Mouse (Mus musculus): ENCODE data around the gene Xxylt1. TPM values are rescaled to one million over a fixed set of nuclear protein-coding genes. Genes with fewer than 3 reads are reported as not detected.
A peak's percentile ranks its signal among the peaks of the same experiment; 100 is the strongest.

Gene Xxylt1
- polyA plus RNA-seq, 1 experiment from 2014 or later = 8.0 TPM

DNA sequence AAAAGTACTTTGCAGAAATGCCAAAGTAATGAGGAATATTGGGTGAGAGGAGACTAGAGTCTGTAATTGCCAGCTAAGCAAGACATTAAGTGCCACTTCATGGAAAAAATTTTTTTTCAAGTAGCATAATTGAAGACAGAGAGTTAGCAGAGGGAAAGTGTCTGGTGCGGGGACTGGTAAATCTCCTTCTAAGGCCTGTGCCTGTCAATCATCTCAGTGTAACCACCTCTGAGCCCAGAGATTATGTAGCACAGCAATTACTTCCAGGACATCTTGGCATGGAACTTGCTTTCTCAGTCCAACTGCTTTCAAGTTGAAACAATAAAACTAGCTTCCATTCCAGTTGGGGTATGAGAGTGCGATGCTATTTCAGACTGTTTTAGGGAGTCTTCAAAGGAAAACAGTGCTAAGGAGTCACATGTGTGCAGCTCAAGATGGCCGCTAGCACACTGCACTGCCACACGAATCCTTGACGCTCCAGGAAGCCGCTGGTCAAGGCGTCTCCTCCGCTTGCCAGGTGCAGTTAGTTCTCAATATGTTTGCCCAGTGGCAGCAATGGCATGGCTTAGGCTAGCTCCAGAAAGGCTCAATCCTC is 45.5 kb downstream of the Xxylt1 start:
- Histone ChIP-seq H3K27me3 (replicated peaks; ENCODE audit: insufficient read depth, low read length) (no peaks in the 10 kb centered on the region), H3K36me3 (ENCODE audit: insufficient read depth, low read length) (no peaks in the 10 kb centered on the region), H3K4me2 (replicated peaks; ENCODE audit: low read depth, low read length) (no peak overlapping the region), H3K4me1 (ENCODE audit: insufficient read depth, low read depth, low read length) (peaks cover 10% of the 10 kb centered on the region), H3K9ac (replicated peaks; ENCODE audit: low read depth) (no peak overlapping the region), H3K27ac (ENCODE audit: low read length) (no peak overlapping the region), H3K9me3 (ENCODE audit: low read length) (no peaks in the 10 kb centered on the region), H3K4me3 (ENCODE audit: low read depth, low read length) (no peak overlapping the region)
- WGBS = 66% methylated on average over 8 of the region's 8 CpGs
- ATAC-seq (peak; percentile 63; the same call in 1 of the 2 replicates), DNase-seq (ENCODE audit: low spot score) (peak; percentile 60)
- TF ChIP-seq CTCF (IDR thresholded peaks at IDR 0.05) (no peak), EP300 (IDR thresholded peaks at IDR 0.05) (0 out of 2 replicates have a peak, but pooled peaks have one; percentile 22)

DNA sequence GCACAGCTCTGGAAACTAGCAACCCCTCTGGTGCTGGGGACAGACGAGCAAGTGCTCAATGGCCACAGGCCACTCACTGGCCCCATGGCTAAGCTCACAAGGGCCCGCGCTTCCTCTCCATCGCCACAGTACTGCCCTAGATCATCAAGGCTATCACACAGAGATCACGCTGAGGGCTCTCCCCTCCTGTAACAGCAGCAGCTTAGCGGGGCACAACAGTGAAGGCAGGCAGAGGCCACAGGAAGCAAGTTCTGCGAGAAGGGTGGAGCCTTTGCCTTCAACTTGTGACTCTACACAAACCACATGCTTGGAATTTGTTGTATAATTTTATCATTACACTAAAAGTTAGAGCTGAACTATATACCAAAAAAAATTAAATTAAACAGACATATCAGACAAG is 46.0 kb downstream of the Xxylt1 start:
- DNase-seq (ENCODE audit: low spot score) = no peak

DNA sequence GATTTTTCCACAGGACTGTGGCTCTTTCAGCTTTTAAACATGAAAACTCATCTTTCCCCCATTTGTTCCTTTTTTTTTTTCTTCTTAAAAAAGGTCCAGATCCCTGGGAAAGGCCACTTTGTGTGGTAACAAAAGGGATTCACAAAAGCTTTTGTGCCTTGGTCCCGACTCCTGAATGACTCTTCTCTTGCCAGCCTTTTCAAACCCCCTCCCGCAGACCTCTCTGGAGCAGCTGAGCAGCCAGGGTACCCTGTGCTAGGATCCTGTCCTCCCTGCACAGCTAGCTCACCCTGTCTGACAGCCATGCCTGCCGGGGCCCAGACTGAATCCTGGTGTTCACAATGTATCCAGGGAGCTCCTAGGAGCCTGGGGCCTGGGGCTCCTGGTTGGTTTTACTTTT is 47.2 kb downstream of the Xxylt1 start:
- no peaks in the 10 kb centered on the region for H3K36me3 ChIP-seq (ENCODE audit: insufficient read depth, low read length)
- H3K4me1 ChIP-seq (ENCODE audit: insufficient read depth, low read depth, low read length) = peaks cover 10% of the 10 kb centered on the region
- WGBS = 86% methylated on average over 3 of the region's 3 CpGs
- no peak overlapping the region for H3K4me3 ChIP-seq (ENCODE audit: low read depth, low read length)
- H3K9me3 ChIP-seq (ENCODE audit: low read length) = no peaks in the 10 kb centered on the region
- H3K9ac ChIP-seq (replicated peaks; ENCODE audit: low read depth) = no peak overlapping the region
- TF ChIP-seq EP300 (IDR thresholded peaks at IDR 0.05) = no peak
- no peak for TF ChIP-seq CTCF (IDR thresholded peaks at IDR 0.05)
- H3K27me3 ChIP-seq (replicated peaks; ENCODE audit: insufficient read depth, low read length) = no peaks in the 10 kb centered on the region
- H3K4me2 ChIP-seq (replicated peaks; ENCODE audit: low read depth, low read length) = no peak overlapping the region
- ATAC-seq = no peak
- no peak for DNase-seq (ENCODE audit: low spot score)
- H3K27ac ChIP-seq (ENCODE audit: low read length) = no peak overlapping the region

More for the DNA sequence above, 46.0 kb downstream of the Xxylt1 start:
- peak; percentile 49 for ATAC-seq
- H3K27ac ChIP-seq (ENCODE audit: low read length) = peak overlapping the region; percentile 8; the same call in 1 of the 2 replicates
- no peaks in the 10 kb centered on the region for H3K27me3 ChIP-seq (replicated peaks; ENCODE audit: insufficient read depth, low read length)
- WGBS = 37% methylated on average over 7 of the region's 7 CpGs
- H3K4me3 ChIP-seq (ENCODE audit: low read depth, low read length) = no peak overlapping the region
- no peak overlapping the region for H3K4me2 ChIP-seq (replicated peaks; ENCODE audit: low read depth, low read length)
- H3K9ac ChIP-seq (replicated peaks; ENCODE audit: low read depth) = no peak overlapping the region
- H3K9me3 ChIP-seq (ENCODE audit: low read length) = no peaks in the 10 kb centered on the region
- H3K36me3 ChIP-seq (ENCODE audit: insufficient read depth, low read length) = no peaks in the 10 kb centered on the region
- no peak for TF ChIP-seq EP300 (IDR thresholded peaks at IDR 0.05)
- TF ChIP-seq CTCF (IDR thresholded peaks at IDR 0.05) = no peak
- peaks cover 10% of the 10 kb centered on the region for H3K4me1 ChIP-seq (ENCODE audit: insufficient read depth, low read depth, low read length)

DNA sequence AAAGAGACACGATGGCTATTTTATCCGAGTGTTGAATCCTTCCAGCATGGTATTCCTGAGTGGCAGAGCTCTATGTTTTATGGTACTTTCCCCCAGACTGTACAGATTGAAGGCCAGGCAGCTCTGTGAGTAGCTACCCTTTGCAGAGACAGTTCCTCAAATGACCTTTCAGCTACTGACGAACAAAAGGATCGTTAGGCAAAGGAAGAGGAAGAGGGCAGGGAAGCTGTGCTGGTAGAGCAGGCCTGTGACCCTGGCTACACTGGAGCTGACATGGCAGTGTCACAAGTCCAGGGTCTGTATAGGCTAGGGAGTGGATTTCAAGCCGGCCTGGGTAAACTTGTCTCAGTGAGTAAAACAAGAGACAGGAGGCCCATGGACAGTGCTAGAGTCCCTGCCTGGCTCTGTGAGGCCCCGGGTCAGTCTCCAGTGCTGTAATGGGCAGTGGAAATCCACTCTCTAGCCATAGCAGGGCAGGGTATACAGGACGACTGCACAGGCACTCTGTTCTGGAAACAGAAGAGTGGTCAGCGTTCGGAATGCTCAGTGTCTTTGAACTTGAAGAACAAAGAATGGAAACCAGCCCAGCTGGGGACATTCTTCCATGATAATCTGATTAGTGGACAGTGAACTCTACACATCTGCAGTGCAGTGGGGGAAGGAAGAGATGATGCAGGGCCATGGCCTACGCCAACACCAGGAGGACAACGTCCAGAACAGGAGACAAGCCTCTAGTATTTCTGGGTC is 51.3 kb downstream of the Xxylt1 start:
- H3K27ac ChIP-seq (ENCODE audit: low read length) = no peak overlapping the region
- TF ChIP-seq CTCF (IDR thresholded peaks at IDR 0.05) (no peak), EP300 (IDR thresholded peaks at IDR 0.05) (no peak)
- H3K9me3 ChIP-seq (ENCODE audit: low read length) = no peaks in the 10 kb centered on the region
- ATAC-seq (0 out of 2 replicates have a peak, but pooled peaks have one; percentile 25), DNase-seq (ENCODE audit: low spot score) (no peak)
- WGBS = 61% methylated on average over 11 of the region's 11 CpGs
- H3K27me3 ChIP-seq (replicated peaks; ENCODE audit: insufficient read depth, low read length) = no peaks in the 10 kb centered on the region
- H3K4me2 ChIP-seq (replicated peaks; ENCODE audit: low read depth, low read length) = no peak overlapping the region
- peaks cover under 1% of the 10 kb centered on the region; the same call in 1 of the 2 replicates for H3K4me1 ChIP-seq (ENCODE audit: insufficient read depth, low read depth, low read length)
- no peak overlapping the region for H3K9ac ChIP-seq (replicated peaks; ENCODE audit: low read depth)
- H3K36me3 ChIP-seq (ENCODE audit: insufficient read depth, low read length) = no peaks in the 10 kb centered on the region
- no peak overlapping the region for H3K4me3 ChIP-seq (ENCODE audit: low read depth, low read length)

DNA sequence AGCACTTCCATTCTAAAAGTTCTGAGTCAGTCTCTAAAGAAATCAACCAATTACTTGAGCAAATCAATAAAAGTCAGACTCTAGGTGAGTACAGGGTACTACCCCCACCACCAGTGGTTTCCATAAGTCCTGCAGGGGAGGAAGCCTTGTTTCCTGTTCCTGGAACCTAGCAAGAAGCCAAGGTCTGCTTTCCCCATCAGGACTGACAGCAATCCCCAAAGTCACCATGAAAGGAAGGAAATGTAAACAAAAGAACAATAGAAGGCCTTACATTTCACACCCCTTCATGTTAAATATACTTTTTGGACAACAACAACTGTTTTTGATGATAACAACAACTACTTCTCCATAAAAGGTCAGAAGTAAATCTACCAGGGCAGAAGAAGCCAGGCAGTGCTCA is 53.6 kb downstream of the Xxylt1 start:
- Histone ChIP-seq H3K9me3 (ENCODE audit: low read length) (no peaks in the 10 kb centered on the region), H3K4me1 (ENCODE audit: insufficient read depth, low read depth, low read length) (no peaks in the 10 kb centered on the region), H3K27ac (ENCODE audit: low read length) (no peak overlapping the region), H3K36me3 (ENCODE audit: insufficient read depth, low read length) (no peaks in the 10 kb centered on the region), H3K9ac (replicated peaks; ENCODE audit: low read depth) (no peak overlapping the region), H3K4me2 (replicated peaks; ENCODE audit: low read depth, low read length) (no peak overlapping the region), H3K4me3 (ENCODE audit: low read depth, low read length) (no peak overlapping the region), H3K27me3 (replicated peaks; ENCODE audit: insufficient read depth, low read length) (no peaks in the 10 kb centered on the region)
- DNase-seq (ENCODE audit: low spot score) (no peak), ATAC-seq (no peak)
- TF ChIP-seq EP300 (IDR thresholded peaks at IDR 0.05) = no peak
- no peak for TF ChIP-seq CTCF (IDR thresholded peaks at IDR 0.05)

DNA sequence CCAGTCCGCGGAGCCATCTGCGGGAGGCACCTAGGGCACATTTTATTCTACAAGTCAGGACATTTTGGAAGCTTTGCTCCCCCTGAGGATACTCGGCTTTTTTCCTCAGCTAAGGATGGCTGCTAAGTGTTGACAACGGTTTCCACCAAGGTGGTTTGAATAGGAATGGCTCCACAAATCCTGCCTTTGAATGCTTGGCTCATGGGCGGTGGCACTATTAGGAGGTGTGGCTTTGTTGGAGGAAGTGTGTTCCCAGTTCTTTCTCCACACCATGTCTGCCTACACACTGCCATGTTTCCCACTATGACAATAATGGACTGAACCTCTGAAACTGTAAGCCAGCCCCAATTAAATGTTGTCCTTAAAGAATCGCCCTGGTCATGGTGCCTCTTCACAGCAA is 55.7 kb downstream of the Xxylt1 start:
- H3K27ac ChIP-seq (ENCODE audit: low read length) = no peak overlapping the region
- H3K9ac ChIP-seq (replicated peaks; ENCODE audit: low read depth) = no peak overlapping the region
- no peaks in the 10 kb centered on the region for H3K9me3 ChIP-seq (ENCODE audit: low read length)
- ATAC-seq (no peak), DNase-seq (ENCODE audit: low spot score) (no peak)
- 90% methylated on average over 7 of the region's 7 CpGs for WGBS
- H3K4me1 ChIP-seq (ENCODE audit: insufficient read depth, low read depth, low read length) = peaks cover 13% of the 10 kb centered on the region
- no peak overlapping the region for H3K4me2 ChIP-seq (replicated peaks; ENCODE audit: low read depth, low read length)
- no peak overlapping the region for H3K4me3 ChIP-seq (ENCODE audit: low read depth, low read length)
- TF ChIP-seq EP300 (IDR thresholded peaks at IDR 0.05) = no peak
- no peak for TF ChIP-seq CTCF (IDR thresholded peaks at IDR 0.05)
- no peaks in the 10 kb centered on the region for H3K36me3 ChIP-seq (ENCODE audit: insufficient read depth, low read length)
- no peaks in the 10 kb centered on the region for H3K27me3 ChIP-seq (replicated peaks; ENCODE audit: insufficient read depth, low read length)

Data from lung, postnatal 0 days (tissue).